Mouse (Mus musculus): ENCODE data around the gene Plppr3.

- TF ChIP-seq CTCF (IDR thresholded peaks at IDR 0.05; ENCODE audit: low read depth) (peak; percentile 50), EP300 (IDR thresholded peaks at IDR 0.05; ENCODE audit: low read depth) (no peak)
Measured at GRCm38 (mm10) chr10:79900951-79901410, 26.5 kb upstream of the Plppr3 start.
